Mouse (Mus musculus): ENCODE measurements at regions not wholly inside any gene's neighbourhood (a gene's known extent, or its start where the extent isn't known, plus 50 kb on each side); places are given as distances from the start of the nearest gene placed in this dataset.

DNA sequence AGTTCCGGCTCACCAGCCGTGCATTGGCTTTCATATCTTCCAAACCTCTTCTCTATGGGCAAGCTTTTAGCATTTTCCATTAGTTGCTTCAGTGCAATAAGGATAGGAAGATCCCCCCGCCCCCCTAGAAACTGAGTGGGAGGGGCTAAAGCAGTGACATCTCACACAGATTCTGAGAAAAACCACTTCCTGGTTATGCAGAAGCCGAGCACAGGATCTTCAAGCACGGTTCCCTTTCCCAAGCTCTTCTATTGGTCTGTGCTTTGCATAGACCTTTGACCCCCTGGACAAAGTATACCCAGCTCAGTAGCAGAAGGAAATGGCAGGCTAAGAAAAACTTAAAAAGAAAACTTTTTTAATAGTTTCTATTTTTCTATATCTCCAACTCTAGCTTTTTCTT, 86.1 kb upstream of the Cep162 start:
- no peak for DNase-seq

DNA sequence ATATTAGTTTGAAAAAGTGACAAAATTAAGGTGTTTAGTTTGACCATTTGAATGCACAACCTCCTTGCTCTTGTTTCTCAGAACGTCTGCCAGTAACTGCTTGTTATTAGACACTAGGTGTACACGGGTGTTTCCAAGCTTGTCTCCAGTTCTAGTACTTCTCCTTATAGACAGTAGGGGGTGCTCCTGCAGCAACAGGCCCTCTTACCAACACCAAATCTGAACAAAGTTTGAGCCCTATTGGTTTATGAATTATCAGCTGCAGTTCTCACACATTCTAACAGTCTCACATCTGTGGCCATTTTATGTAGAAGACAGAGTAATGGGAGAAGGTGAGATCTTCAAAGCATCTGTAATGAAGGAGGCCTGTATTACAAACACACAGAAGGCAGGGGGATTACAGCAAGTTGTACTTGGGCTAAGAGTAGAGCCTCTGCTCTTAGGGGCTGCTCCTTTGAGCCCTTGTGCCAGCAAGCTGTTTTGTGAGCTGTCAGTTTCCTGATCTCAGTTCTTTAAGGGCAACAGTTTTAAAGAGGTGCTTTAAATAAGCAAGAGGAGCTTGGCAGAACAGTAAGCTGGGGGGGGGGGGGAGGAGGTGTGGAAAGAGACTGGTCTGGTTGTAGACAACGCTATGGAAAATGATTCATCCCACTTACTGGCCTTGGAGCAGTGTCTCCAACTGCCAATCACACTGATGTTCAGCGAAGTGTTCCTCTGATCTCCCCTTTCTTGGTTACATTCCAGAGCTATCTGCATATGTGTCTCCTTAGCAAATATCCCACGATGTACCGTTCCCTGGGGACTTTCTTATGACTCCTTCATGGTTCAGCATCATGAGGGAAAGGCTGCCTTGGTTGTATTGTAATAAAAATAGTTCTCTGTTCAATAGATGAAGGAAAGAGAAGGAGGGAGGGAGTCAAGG, 71.3 kb upstream of the Cep162 start:
- no peak for DNase-seq

DNA sequence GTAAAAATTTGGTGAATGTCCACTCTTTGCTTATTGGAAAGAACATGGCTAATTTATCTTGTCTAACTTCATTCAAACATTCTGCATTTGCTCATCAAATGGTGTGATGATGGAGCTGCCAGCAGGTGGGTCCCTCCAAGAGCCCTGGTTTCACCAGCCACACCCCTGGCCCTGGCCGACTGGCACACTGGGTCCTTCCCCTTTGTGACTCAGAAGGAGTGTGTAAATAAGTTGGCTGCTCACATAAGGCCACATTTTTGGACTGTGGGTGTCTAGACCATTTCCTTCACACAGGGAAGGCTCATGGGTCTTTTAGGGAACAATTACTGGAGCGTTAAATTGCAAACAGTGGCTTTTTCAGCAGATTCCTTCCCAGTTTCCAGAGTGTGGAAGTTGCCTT, 68.4 kb upstream of the Cep162 start:
- DNase-seq = no peak

DNA sequence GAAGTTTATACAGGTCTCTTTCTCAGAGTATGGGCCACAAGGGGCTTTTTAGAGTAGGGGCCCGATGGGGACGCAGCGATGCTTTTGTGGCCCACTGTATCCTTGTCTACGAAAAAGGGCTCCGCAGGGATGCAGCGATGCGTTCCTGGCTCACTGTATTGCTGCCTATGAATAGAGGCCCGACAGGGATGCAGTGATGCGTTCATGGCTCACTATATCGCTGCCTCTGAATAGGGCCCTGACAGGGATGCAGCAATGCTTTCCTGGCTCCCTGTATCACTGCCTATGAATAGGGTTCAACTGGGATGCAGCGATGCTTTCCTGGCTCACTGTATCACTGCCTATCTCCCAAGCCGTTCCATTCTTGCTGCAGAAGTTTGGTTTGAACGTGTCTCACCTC, 65.4 kb upstream of the Cep162 start:
- DNase-seq = no peak

DNA sequence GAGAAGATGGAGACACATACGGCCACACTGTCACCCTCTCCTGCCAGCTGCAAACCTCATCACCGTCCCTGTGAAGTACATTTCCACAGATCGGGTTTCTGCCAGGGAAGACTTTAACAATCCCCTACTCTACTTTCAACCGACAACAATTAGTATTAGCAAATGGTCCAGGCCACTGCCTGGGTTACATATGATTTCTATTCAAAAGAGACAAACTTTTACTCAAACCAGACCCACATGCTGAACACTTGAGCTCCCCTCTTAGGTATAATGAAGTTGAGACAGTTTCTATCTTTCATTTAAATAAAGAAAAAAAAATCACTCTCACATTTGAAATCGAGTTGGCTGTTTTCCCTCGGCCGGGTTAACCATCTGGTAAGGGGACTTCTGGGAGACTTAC, 63.4 kb upstream of the Cep162 start:
- no peak for DNase-seq

DNA sequence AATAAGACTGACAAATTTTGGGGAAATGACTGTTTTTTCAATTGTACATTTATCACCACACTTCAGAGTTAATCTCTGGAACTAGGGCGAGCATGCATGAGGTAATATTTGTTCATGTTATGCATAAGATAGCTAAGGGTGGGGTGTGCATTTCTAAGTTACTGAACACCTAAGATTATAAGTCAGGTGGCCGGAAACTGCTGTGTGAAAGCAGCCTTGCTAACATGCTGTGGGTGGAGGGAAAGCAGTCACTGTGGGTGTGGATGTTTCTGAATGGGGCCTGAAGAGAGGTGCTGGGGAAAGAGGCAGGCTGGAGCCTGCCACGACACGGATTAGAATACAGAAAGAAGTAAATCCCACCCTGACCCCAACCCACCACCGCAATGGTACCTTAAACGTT, 54.8 kb upstream of the Cep162 start:
- DNase-seq = no peak
